In genomic region chr4:56035543-56035942, GRCm38 (mm10) we compare ENCODE assay signal across 11 mouse cellular contexts.
"Had no signal": no experiment of that assay in that cellular context is flagged by ENCODE, and none has a peak within 500 bp of the region (broad histone marks: within the 10 kb centered on the region; RNA-seq: fewer than 3 reads in every experiment).

No protein-coding gene starts in this region.

- H3K9me3 ChIP-seq: kidney, embryonic 15.5 days; limb, embryonic 13.5 days; stomach, embryonic 15.5 days had no signal

- H3K27me3 ChIP-seq: kidney, embryonic 15.5 days; limb, embryonic 13.5 days; stomach, embryonic 15.5 days had no signal

- H3K36me3 ChIP-seq: kidney, embryonic 15.5 days; limb, embryonic 13.5 days; stomach, embryonic 15.5 days had no signal

- H3K27ac ChIP-seq: kidney, embryonic 15.5 days; limb, embryonic 13.5 days; liver, embryonic 14.5 days; stomach, embryonic 15.5 days had no signal

- H3K4me3 ChIP-seq: kidney, embryonic 15.5 days; limb, embryonic 13.5 days; stomach, embryonic 15.5 days had no signal

- H3K4me2 ChIP-seq: kidney, embryonic 15.5 days; limb, embryonic 13.5 days; stomach, embryonic 15.5 days had no signal

- H3K4me1 ChIP-seq: kidney, embryonic 15.5 days; limb, embryonic 13.5 days; stomach, embryonic 15.5 days had no signal

- H3K9ac ChIP-seq: kidney, embryonic 15.5 days; limb, embryonic 13.5 days; liver, embryonic 14.5 days; stomach, embryonic 15.5 days had no signal

- DNase-seq: kidney, adult 18-20 months; kidney, postnatal 14 days; left cerebral cortex, postnatal 4 days; lung, adult 18-20 months; retina, postnatal 1 day; thymus, adult 2 months; thymus, postnatal 25 days had no signal
